Mouse (Mus musculus): ENCODE data around the gene Pitpnm1. TPM values are rescaled to one million over a fixed set of nuclear protein-coding genes. Genes with fewer than 3 reads are reported as not detected.

The Pitpnm1 gene
- total and polyA plus RNA-seq, 3 experiments: 15.9 to 43.8 (median 34.7) TPM

DNA sequence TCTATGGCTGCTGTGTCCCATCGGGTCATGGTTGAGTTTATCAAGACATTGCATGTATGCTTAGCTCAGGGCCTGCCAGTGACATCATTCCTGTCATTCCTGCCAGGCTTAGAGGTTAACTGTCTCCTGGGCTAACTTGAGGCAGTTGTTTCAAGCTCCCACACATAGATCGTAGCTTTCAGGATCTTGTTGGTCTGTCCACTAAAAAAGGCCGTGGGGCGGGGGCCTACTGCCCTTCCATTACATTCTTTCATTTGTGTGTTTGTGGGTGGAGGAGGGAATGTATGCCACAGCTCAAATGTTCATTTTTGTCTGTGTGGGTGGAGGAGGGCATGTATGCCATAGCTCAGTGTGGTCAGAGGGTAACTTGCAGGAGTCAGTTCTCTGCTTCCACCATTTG, 30.3 kb downstream of the Pitpnm1 start:
- H3K9ac ChIP-seq (ENCODE audit: insufficient read depth, low read depth): no peak overlapping the region
- H3K79me2 ChIP-seq (replicated peaks; ENCODE audit: control insufficient read depth, extremely low read depth, insufficient read depth, poor library complexity, severe bottlenecking): peaks cover 27% of the 10 kb centered on the region
- dilution Hi-C loops (cut with MboI; ENCODE audit: extremely low pct_ligation_motif_present, extremely low pct_unique_long_range_greater_than_20kb, low sequenced_read_pairs) (no loop called here), in situ Hi-C loops (cut with MboI; ENCODE audit: low pct_ligation_motif_present, low pct_unique_long_range_greater_than_20kb, low sequenced_read_pairs) (no loop called here)
- H3K9me3 ChIP-seq (replicated peaks; ENCODE audit: low read length): no peaks in the 10 kb centered on the region
- no peak overlapping the region for H3K4me2 ChIP-seq (ENCODE audit: insufficient read depth, low read depth, poor library complexity, severe bottlenecking)
- no peak overlapping the region for H3K4me3 ChIP-seq (replicated peaks in 1 of 3; ENCODE audit: low read depth in 2 of 3, low read length in 2 of 3, poor library complexity in 1 of 3)
- H3K27me3 ChIP-seq (replicated peaks): no peaks in the 10 kb centered on the region
- H3K36me3 ChIP-seq (replicated peaks in 1 of 2; ENCODE audit: control insufficient read depth in 1 of 2, insufficient read depth in 1 of 2, low read length in 1 of 2): peaks cover 36 to 56% of the 10 kb centered on the region in 2 experiments
- DNase-seq (ENCODE audit: extremely low read depth): no peak
- peaks cover 18 to 76% of the 10 kb centered on the region in 2 experiments for H3K4me1 ChIP-seq (ENCODE audit: control insufficient read depth in 1 of 2, insufficient read depth in 2 of 2)
- H3K27ac ChIP-seq (ENCODE audit: insufficient read depth, low read depth): no peak overlapping the region
- no peak for TF ChIP-seq NELFE (IDR thresholded peaks at IDR 0.05; ENCODE audit: low read depth, low read length)
- TF ChIP-seq E2F4 (IDR thresholded peaks at IDR 0.05; ENCODE audit: insufficient replicate concordance, low read depth, low read length): no peak
- TF ChIP-seq TCF12 (IDR thresholded peaks at IDR 0.05; ENCODE audit: low read depth, low read length): no peak
- no peak for TF ChIP-seq ETS1 (conservative IDR thresholded peaks at IDR 0.05; ENCODE audit: low read depth, low read length)
- TF ChIP-seq TBP (conservative IDR thresholded peaks at IDR 0.05; ENCODE audit: low read depth, low read length): no peak
- TF ChIP-seq ZNF384 (IDR thresholded peaks at IDR 0.05; ENCODE audit: low read depth, low read length): no peak
- no peak for TF ChIP-seq RAD21 (IDR thresholded peaks at IDR 0.05; ENCODE audit: low read depth, low read length)
- no peak for TF ChIP-seq JUN (IDR thresholded peaks at IDR 0.05; ENCODE audit: insufficient read depth, low read depth, low read length)
- TF ChIP-seq RCOR1 (conservative IDR thresholded peaks at IDR 0.05; ENCODE audit: low read depth, low read length): no peak
- TF ChIP-seq BHLHE40 (IDR thresholded peaks at IDR 0.05; ENCODE audit: low read depth, low read length): no peak
- no peak for TF ChIP-seq ZMIZ1 (IDR thresholded peaks at IDR 0.05; ENCODE audit: low read depth, low read length)
- no peak for TF ChIP-seq HCFC1 (IDR thresholded peaks at IDR 0.05; ENCODE audit: low read depth, low read length)
- TF ChIP-seq USF2 (conservative IDR thresholded peaks at IDR 0.05; ENCODE audit: low read depth, low read length): no peak
- no peak for TF ChIP-seq MAFK (IDR thresholded peaks at IDR 0.05; ENCODE audit: insufficient replicate concordance, low read length)
- no peak for TF ChIP-seq MYC (IDR thresholded peaks at IDR 0.05; ENCODE audit: low read depth, low read length)

DNA sequence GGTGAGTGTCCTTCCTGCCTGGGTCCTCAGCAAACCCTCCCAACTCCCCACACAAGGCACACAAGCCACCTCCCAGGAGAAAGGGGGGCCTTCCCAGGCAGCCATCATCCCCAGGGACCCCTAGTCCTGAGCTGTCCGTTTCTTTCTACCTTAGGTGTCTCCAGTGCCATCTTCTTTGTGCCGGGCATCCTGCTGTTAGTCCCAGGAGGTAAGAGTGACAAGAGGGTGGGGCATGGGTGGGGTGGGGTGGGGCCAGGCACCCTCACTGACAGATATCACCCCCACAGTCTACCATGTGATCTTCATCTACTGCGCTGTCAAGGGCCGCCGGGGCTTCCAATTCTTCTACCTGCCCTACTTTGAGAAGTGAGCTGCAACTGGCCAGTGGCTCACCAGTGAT, 31.3 kb downstream of the Pitpnm1 start:
- DNase-seq (ENCODE audit: extremely low read depth): no peak
- dilution Hi-C loops (cut with MboI; ENCODE audit: extremely low pct_ligation_motif_present, extremely low pct_unique_long_range_greater_than_20kb, low sequenced_read_pairs) (no loop called here), in situ Hi-C loops (cut with MboI; ENCODE audit: low pct_ligation_motif_present, low pct_unique_long_range_greater_than_20kb, low sequenced_read_pairs) (no loop called here)
- H3K27me3 ChIP-seq (replicated peaks): no peaks in the 10 kb centered on the region
- H3K4me1 ChIP-seq (ENCODE audit: control insufficient read depth in 1 of 2, insufficient read depth in 2 of 2): peaks cover 19 to 78% of the 10 kb centered on the region in 2 experiments
- H3K4me3 ChIP-seq (replicated peaks in 1 of 3; ENCODE audit: low read depth in 2 of 3, low read length in 2 of 3, poor library complexity in 1 of 3): no peak overlapping the region
- TF ChIP-seq RCOR1 (conservative IDR thresholded peaks at IDR 0.05; ENCODE audit: low read depth, low read length) (no peak), HCFC1 (IDR thresholded peaks at IDR 0.05; ENCODE audit: low read depth, low read length) (no peak), KAT2A (IDR thresholded peaks at IDR 0.05; ENCODE audit: insufficient replicate concordance, low read length) (no peak), UBTF (IDR thresholded peaks at IDR 0.05; ENCODE audit: low read depth, low read length) (no peak), IRF4 (IDR thresholded peaks at IDR 0.05; ENCODE audit: low read depth, low read length) (no peak), PAX5 (IDR thresholded peaks at IDR 0.05; ENCODE audit: low read length) (no peak), RAD21 (IDR thresholded peaks at IDR 0.05; ENCODE audit: low read depth, low read length) (no peak), NRF1 (IDR thresholded peaks at IDR 0.05; ENCODE audit: low read depth, low read length) (no peak), MXI1 (IDR thresholded peaks at IDR 0.05; ENCODE audit: low read depth, low read length) (no peak)
- peaks cover 36 to 56% of the 10 kb centered on the region in 2 experiments for H3K36me3 ChIP-seq (replicated peaks in 1 of 2; ENCODE audit: control insufficient read depth in 1 of 2, insufficient read depth in 1 of 2, low read length in 1 of 2)
- peaks cover 26% of the 10 kb centered on the region for H3K79me2 ChIP-seq (replicated peaks; ENCODE audit: control insufficient read depth, extremely low read depth, insufficient read depth, poor library complexity, severe bottlenecking)
- H3K9me3 ChIP-seq (replicated peaks; ENCODE audit: low read length): no peaks in the 10 kb centered on the region
- no peak overlapping the region for H3K27ac ChIP-seq (ENCODE audit: insufficient read depth, low read depth)
- H3K9ac ChIP-seq (ENCODE audit: insufficient read depth, low read depth): no peak overlapping the region
- H3K4me2 ChIP-seq (ENCODE audit: insufficient read depth, low read depth, poor library complexity, severe bottlenecking): no peak overlapping the region
